Mouse (Mus musculus): ENCODE measurements around the gene Cdadc1.
"Not testable (repeated sequence)": the region's sequence is repeated elsewhere in the genome, so short reads cannot be mapped to it uniquely, and the experiment has no call there.

Gene Cdadc1

GRCm38 (mm10) chr14:59597398-59598259, at the start of gene Cdadc1:
Cdadc1 (minus strand) TSS chr14:59597959.
- DNase-seq (ENCODE audit: low spot score), result peak; percentile 97

GRCm38 (mm10) chr14:59646826-59647697, 49.3 kb upstream of the Cdadc1 start:
- no peak for DNase-seq (ENCODE audit: low spot score)

- no peak for DNase-seq (ENCODE audit: low spot score)
Observed at GRCm38 (mm10) chr14:59644896-59645295, 47.1 kb upstream of the Cdadc1 start.

- no peak for DNase-seq (ENCODE audit: low spot score)
Observed at GRCm38 (mm10) chr14:59644166-59644565, 46.4 kb upstream of the Cdadc1 start.

GRCm38 (mm10) chr14:59643582-59643981, 45.8 kb upstream of the Cdadc1 start:
- no peak for DNase-seq (ENCODE audit: low spot score)

- no peak for DNase-seq (ENCODE audit: low spot score)
Observed at GRCm38 (mm10) chr14:59641856-59642255, 44.1 kb upstream of the Cdadc1 start.

- no peak for DNase-seq (ENCODE audit: low spot score)
Observed at GRCm38 (mm10) chr14:59638906-59639703, 41.3 kb upstream of the Cdadc1 start.

GRCm38 (mm10) chr14:59633988-59634387, 36.2 kb upstream of the Cdadc1 start:
- no peak for DNase-seq (ENCODE audit: low spot score)

GRCm38 (mm10) chr14:59633295-59633898, 35.6 kb upstream of the Cdadc1 start:
- no peak for DNase-seq (ENCODE audit: low spot score)

GRCm38 (mm10) chr14:59632067-59632466, 34.3 kb upstream of the Cdadc1 start:
- DNase-seq (ENCODE audit: low spot score), result no peak

- no peak for DNase-seq (ENCODE audit: low spot score)
Observed at GRCm38 (mm10) chr14:59630096-59630495, 32.3 kb upstream of the Cdadc1 start.

GRCm38 (mm10) chr14:59629308-59629707, 31.5 kb upstream of the Cdadc1 start:
- DNase-seq (ENCODE audit: low spot score), result no peak

- no peak for DNase-seq (ENCODE audit: low spot score)
Observed at GRCm38 (mm10) chr14:59627823-59628222, 30.1 kb upstream of the Cdadc1 start.

GRCm38 (mm10) chr14:59627142-59627680, 29.5 kb upstream of the Cdadc1 start:
- DNase-seq (ENCODE audit: low spot score), result no peak

GRCm38 (mm10) chr14:59626711-59627110, 29.0 kb upstream of the Cdadc1 start:
- DNase-seq (ENCODE audit: low spot score), result no peak

GRCm38 (mm10) chr14:59625806-59626364, 28.1 kb upstream of the Cdadc1 start:
- peak; percentile 26 for DNase-seq (ENCODE audit: low spot score)

- peak; percentile 72 for DNase-seq (ENCODE audit: low spot score)
Observed at GRCm38 (mm10) chr14:59625158-59625805, 27.5 kb upstream of the Cdadc1 start, which contains the start of gene Shisa2. Shisa2 (plus strand) TSS chr14:59625308.

GRCm38 (mm10) chr14:59624326-59624885, 26.6 kb upstream of the Cdadc1 start:
- no peak for DNase-seq (ENCODE audit: low spot score)

GRCm38 (mm10) chr14:59616802-59617201, 19.0 kb upstream of the Cdadc1 start:
- no peak for DNase-seq (ENCODE audit: low spot score)

GRCm38 (mm10) chr14:59614149-59614548, 16.4 kb upstream of the Cdadc1 start:
- DNase-seq (ENCODE audit: low spot score), result not testable (repeated sequence)
